In the genomic region with DNA sequence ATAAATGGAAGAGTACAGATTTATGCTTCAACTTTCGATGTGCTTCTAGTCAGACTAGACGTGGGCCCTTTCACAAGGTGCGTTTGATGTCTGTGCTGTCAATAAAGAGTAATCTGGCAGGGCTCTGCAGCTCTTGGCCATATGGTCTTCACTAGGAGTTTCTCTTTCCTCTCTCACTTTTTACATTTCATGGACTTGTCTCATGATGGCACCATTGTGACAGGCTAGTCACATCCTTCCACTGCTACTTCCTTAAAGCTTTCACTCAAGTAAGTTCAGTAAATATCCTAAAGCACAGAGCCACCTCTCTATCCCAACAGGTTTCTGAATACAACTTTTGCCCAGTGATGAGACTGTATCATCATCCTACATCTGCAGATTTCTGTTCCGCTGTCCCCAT, we compare ENCODE assay signal across 9 mouse cellular contexts. TPM values are rescaled to one million over a fixed set of nuclear protein-coding genes. Genes with fewer than 3 reads are reported as not detected.
DNase-seq lines count a peak whose midpoint lies in the region; ATAC-seq and TF ChIP-seq lines count a peak whose summit lies in the region.
"Had no signal": no experiment of that assay in that cellular context is flagged by ENCODE, and none has a peak within 500 bp of the region (broad histone marks: within the 10 kb centered on the region; RNA-seq: fewer than 3 reads in every experiment).

No protein-coding gene starts in this region.

- no peak for DNase-seq in frontal cortex, postnatal 14 days (ENCODE audit: low spot score in 2 of 2)
- peak; percentile 36 to 42 for DNase-seq in spleen, postnatal 36 days (ENCODE audit: low spot score in 2 of 2)
- DNase-seq in spleen, adult 18-20 months: no peak
- peak; percentile 58 for DNase-seq in kidney, adult 9 months
- DNase-seq in stomach, postnatal 0 days (ENCODE audit: low spot score): no peak
- DNase-seq in forebrain, embryonic 10.5 days (ENCODE audit: extremely low spot score, low spot score): no peak

- H3K4me2 ChIP-seq in stomach, postnatal 0 days (replicated peaks; ENCODE audit: low read depth): no peak overlapping the region
- H3K4me2 ChIP-seq in midbrain, embryonic 15.5 days: no peak overlapping the region

- H3K36me3 ChIP-seq in stomach, postnatal 0 days (ENCODE audit: control insufficient read depth, insufficient read depth, low read length): no peaks in the 10 kb centered on the region
- H3K36me3 ChIP-seq in forebrain, embryonic 10.5 days (replicated peaks): no peaks in the 10 kb centered on the region
- no peaks in the 10 kb centered on the region for H3K36me3 ChIP-seq in midbrain, embryonic 15.5 days (replicated peaks)

- no peaks in the 10 kb centered on the region for H3K4me1 ChIP-seq in stomach, postnatal 0 days (replicated peaks; ENCODE audit: control insufficient read depth, insufficient read depth)
- H3K4me1 ChIP-seq in forebrain, embryonic 10.5 days: peaks cover 14% of the 10 kb centered on the region
- H3K4me1 ChIP-seq in midbrain, embryonic 15.5 days: no peaks in the 10 kb centered on the region

- ATAC-seq in frontal cortex, adult (ENCODE audit: low TSS enrichment): peak; percentile 74; the same call in 1 of the 2 replicates
- ATAC-seq in stomach, postnatal 0 days (ENCODE audit: low FRiP score, low TSS enrichment): no peak
- no peak for ATAC-seq in midbrain, embryonic 15.5 days (replicated peaks)

- no peaks in the 10 kb centered on the region for H3K27me3 ChIP-seq in stomach, postnatal 0 days (ENCODE audit: control insufficient read depth, insufficient read depth, low read length)
- no peaks in the 10 kb centered on the region for H3K27me3 ChIP-seq in forebrain, embryonic 10.5 days (ENCODE audit: poor library complexity, severe bottlenecking)
- H3K27me3 ChIP-seq in midbrain, embryonic 15.5 days (replicated peaks): no peaks in the 10 kb centered on the region

- 67% methylated on average over 4 of the region's 4 CpGs for WGBS in stomach, postnatal 0 days
- 84% methylated on average over 4 of the region's 4 CpGs for WGBS in forebrain, embryonic 10.5 days
- WGBS in midbrain, embryonic 15.5 days: 71% methylated on average over 4 of the region's 4 CpGs

- TF ChIP-seq EP300 in stomach, postnatal 0 days (optimal IDR thresholded peaks at IDR 0.05): no peak

- H3K9me3 ChIP-seq in stomach, postnatal 0 days (ENCODE audit: control insufficient read depth, low read length): no peaks in the 10 kb centered on the region
- no peaks in the 10 kb centered on the region for H3K9me3 ChIP-seq in forebrain, embryonic 10.5 days
- no peaks in the 10 kb centered on the region for H3K9me3 ChIP-seq in midbrain, embryonic 15.5 days
- H3K9me3 ChIP-seq: megakaryocyte, embryonic 14.5 days had no signal

- no peak overlapping the region for H3K9ac ChIP-seq in stomach, postnatal 0 days (ENCODE audit: low read length)
- no peak overlapping the region for H3K9ac ChIP-seq in midbrain, embryonic 15.5 days

- peak; percentile 67 for TF ChIP-seq CTCF in stomach, postnatal 0 days (IDR thresholded peaks at IDR 0.05; ENCODE audit: low read depth)

- no peak overlapping the region for H3K4me3 ChIP-seq in stomach, postnatal 0 days (ENCODE audit: low read depth, low read length)
- no peak overlapping the region for H3K4me3 ChIP-seq in forebrain, embryonic 10.5 days
- no peak overlapping the region for H3K4me3 ChIP-seq in midbrain, embryonic 15.5 days
- H3K4me3 ChIP-seq: megakaryocyte, embryonic 14.5 days had no signal

- H3K27ac ChIP-seq in stomach, postnatal 0 days (replicated peaks): no peak overlapping the region
- H3K27ac ChIP-seq in forebrain, embryonic 10.5 days: no peak overlapping the region
- H3K27ac ChIP-seq in midbrain, embryonic 15.5 days: no peak overlapping the region

RNA-seq across cellular contexts. Expression of a gene that starts 35.7 kb away (rescaled TPM):
- polyA plus RNA-seq in stomach, postnatal 0 days (2015; fragmentation: Nextera tagmentation; extraction: Ambion mirVana): 35.7 and 38.0 TPM in 2 replicates
- polyA plus RNA-seq in forebrain, embryonic 10.5 days (2016; fragmentation: Nextera tagmentation; extraction: Ambion mirVana): 95.3 and 102 TPM in 2 replicates
- polyA plus RNA-seq in midbrain, embryonic 15.5 days (2015; fragmentation: Nextera tagmentation; extraction: Ambion mirVana): 33.0 and 33.3 TPM in 2 replicates

Comparison
In these comparisons a context has a peak if more than half of its experiments do, and no peak if none do; other contexts are left out.
1. DNase-seq: peak in spleen, postnatal 36 days (2 of 2) and kidney, adult 9 months (single experiment); none in frontal cortex, postnatal 14 days (0 of 2), spleen, adult 18-20 months (0 of 2), stomach, postnatal 0 days (single experiment) and forebrain, embryonic 10.5 days (single experiment).